Mouse (Mus musculus) bone marrow, adult 2 months (tissue): ENCODE results near the gene Peak1. TPM values are rescaled to one million over a fixed set of nuclear protein-coding genes. Genes with fewer than 3 reads are reported as not detected.
"Not testable (repeated sequence)": the region's sequence is repeated elsewhere in the genome, so short reads cannot be mapped to it uniquely, and the experiment has no call there.

Source experiments
- H3K27ac ChIP-seq: fragments of 200-500 bp; 2 replicates; pipeline ENCODE4 v1.5.1; 2012; ENCODE audit warnings: low read depth, mild to moderate bottlenecking, control low read depth, inconsistent platforms, low read length; ENCODE audit not compliant: control insufficient read depth, poor library complexity, insufficient read depth
- H3K4me1 ChIP-seq: fragments of 200-500 bp; 2 replicates; pipeline ENCODE4 v1.6.1; 2011; ENCODE audit warnings: low read length; ENCODE audit not compliant: control insufficient read depth, insufficient read depth
- H3K4me3 ChIP-seq: fragments of 200-500 bp; replicated peaks from 2 replicates; pipeline ENCODE3; 2011; ENCODE audit warnings: mild to moderate bottlenecking, low read depth, low read length, control low read depth; ENCODE audit not compliant: control insufficient read depth
- CTCF ChIP-seq: fragments of 200-500 bp; IDR thresholded peaks from 2 replicates; pipeline ENCODE4 v1.5.1; 2011; ENCODE audit warnings: low read length, control low read depth; ENCODE audit not compliant: control insufficient read depth, insufficient read depth
- POLR2A ChIP-seq: fragments of 200-500 bp; IDR thresholded peaks from 2 replicates; pipeline ENCODE4 v1.6.1; 2011; ENCODE audit warnings: low read depth, mild to moderate bottlenecking, control low read depth, low read length, borderline replicate concordance; ENCODE audit not compliant: control insufficient read depth
- WGBS: fragments of 180-500 bp; shearing (Covaris S2); methylation state at CpG from one replicate; pipeline ENCODE4 v1.1.7; 2018; 5-methylcytosine and 5-hydroxymethylcytosine counted together
- polyA plus RNA-seq: library from polyadenylated mRNA; stranded (reverse); fragments of >200 nt; gene quantifications from 2 replicates; pipeline ENCODE4 v1.2.4, GENCODE M21; 2011; ENCODE audit warnings: low replicate concordance; ENCODE audit not compliant: missing spikeins, insufficient read depth, insufficient read length

Gene Peak1
- polyA plus RNA-seq, 1 experiment = 7.4 TPM

DNA sequence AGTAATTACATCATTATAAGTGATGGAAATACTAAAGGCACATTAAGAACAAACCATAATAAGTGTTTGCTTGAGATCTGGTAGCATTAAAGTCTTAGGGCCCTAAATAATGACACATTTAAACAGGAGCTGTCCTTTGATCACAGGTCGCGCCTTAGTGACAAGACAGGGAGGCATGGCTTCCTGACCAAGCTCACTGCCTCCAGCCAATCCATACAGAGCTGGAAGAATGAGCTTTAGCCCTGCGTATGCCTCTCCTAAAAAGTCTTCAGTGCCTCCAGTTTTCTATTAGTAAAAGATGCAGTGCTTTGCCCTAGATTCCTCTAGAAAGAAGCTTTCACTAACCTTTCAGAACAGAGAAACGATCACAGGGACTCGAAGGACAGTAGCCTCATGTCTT is 182.6 kb downstream of the Peak1 start:
- WGBS = 84% methylated on average over 5 of the region's 5 CpGs
- TF ChIP-seq CTCF (no peak), POLR2A (no peak)
- H3K27ac ChIP-seq = no peak overlapping the region
- no peak overlapping the region for H3K4me3 ChIP-seq
- no peaks in the 10 kb centered on the region for H3K4me1 ChIP-seq

- Histone ChIP-seq H3K4me1 (no peaks in the 10 kb centered on the region), H3K4me3 (no peak overlapping the region), H3K27ac (no peak overlapping the region)
- TF ChIP-seq CTCF = no peak
- no peak for TF ChIP-seq POLR2A
- 84% methylated on average over 3 of the region's 3 CpGs for WGBS
These were observed 183.3 kb downstream of the Peak1 start for GRCm38 (mm10) chr9:56234561-56234960.

DNA sequence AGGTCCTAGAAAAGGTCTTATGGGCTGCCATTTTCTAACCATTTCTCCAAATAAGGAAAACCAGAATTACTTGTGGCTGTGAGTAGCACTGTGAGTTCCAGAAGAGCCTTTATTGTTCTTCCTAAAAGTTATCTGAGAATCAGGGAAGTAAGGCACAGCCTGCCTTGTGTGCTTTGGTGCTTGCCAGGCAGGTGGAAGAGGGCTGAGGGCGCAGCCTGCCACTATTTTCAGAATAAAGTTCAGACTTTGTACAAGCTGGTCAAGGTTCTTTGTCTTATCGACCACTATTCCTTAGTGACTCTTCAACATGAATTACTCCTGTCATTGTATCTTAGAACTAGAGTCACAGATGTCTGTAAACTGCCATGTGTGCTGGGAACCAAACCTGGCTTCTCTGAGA is 184.6 kb downstream of the Peak1 start:
- no peak overlapping the region for H3K27ac ChIP-seq
- 78% methylated on average over 2 of the region's 2 CpGs for WGBS
- H3K4me3 ChIP-seq = no peak overlapping the region
- no peaks in the 10 kb centered on the region for H3K4me1 ChIP-seq
- TF ChIP-seq CTCF (no peak), POLR2A (no peak)

GRCm38 (mm10) chr9:56230906-56231305 is 187.0 kb downstream of the Peak1 start:
- TF ChIP-seq CTCF (no peak), POLR2A (no peak)

DNA sequence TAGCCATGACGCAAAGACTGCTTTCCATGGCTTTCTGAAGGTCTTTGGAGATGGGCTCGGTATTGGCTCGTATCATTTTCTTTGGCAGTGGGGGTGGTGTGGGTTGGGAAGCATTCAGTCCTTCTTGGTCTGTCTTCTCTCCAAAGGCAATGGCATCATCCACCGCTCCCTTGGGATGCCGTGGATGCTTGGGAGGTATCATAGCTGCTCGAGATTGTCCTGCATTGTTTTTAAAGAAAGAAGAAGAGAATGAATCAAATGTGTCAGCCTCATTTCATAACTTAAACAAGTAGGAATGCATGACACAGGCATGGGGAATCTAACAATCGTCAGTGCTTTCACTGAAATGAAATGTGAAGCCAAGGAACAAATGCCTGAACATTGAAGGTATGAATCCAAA is 190.2 kb downstream of the Peak1 start:
- TF ChIP-seq POLR2A = no peak
- no peak for TF ChIP-seq CTCF
- Histone ChIP-seq H3K4me3 (no peak overlapping the region), H3K27ac (no peak overlapping the region), H3K4me1 (no peaks in the 10 kb centered on the region)
- WGBS = 78% methylated on average over 7 of the region's 7 CpGs

More at GRCm38 (mm10) chr9:56230906-56231305, 187.0 kb downstream of the Peak1 start:
- no peaks in the 10 kb centered on the region for H3K4me1 ChIP-seq
- H3K4me3 ChIP-seq = no peak overlapping the region
- H3K27ac ChIP-seq = no peak overlapping the region

- not testable (repeated sequence) for H3K27ac ChIP-seq, H3K4me3 ChIP-seq, H3K4me1 ChIP-seq
- WGBS = 64% methylated on average over 44 of the region's 45 CpGs
These were observed 194.3 kb downstream of the Peak1 start for GRCm38 (mm10) chr9:56223429-56224051.

- Histone ChIP-seq H3K27ac (no peak overlapping the region), H3K4me1 (peaks cover 2% of the 10 kb centered on the region; the same call in 1 of the 2 replicates), H3K4me3 (no peak overlapping the region)
- 32% methylated on average over 2 of the region's 2 CpGs for WGBS
- TF ChIP-seq CTCF (no peak), POLR2A (no peak)
These were observed 199.0 kb downstream of the Peak1 start for GRCm38 (mm10) chr9:56218860-56219259.

DNA sequence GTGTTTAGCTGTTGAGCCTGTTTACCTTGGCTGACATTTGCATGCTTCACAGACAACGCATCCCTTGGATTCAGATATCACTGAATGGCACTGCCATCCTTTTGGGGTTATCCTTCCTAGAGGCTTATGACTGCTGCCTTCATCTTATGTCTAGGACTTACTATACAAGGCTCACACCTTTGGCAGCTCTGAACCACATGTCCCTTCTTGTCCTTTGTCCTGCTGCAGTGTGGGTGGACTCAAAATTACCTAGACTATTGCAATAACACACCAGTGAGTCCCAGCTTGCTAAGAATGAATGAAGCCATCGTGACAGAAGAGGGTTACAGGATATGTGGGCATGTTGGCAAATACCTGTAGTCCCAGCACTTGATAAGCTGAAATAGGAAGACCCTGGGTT is 199.8 kb downstream of the Peak1 start:
- H3K27ac ChIP-seq = no peak overlapping the region
- 62% methylated on average over 2 of the region's 2 CpGs for WGBS
- H3K4me3 ChIP-seq = no peak overlapping the region
- no peak for TF ChIP-seq POLR2A
- no peak for TF ChIP-seq CTCF
- peaks cover 2% of the 10 kb centered on the region; the same call in 1 of the 2 replicates for H3K4me1 ChIP-seq

DNA sequence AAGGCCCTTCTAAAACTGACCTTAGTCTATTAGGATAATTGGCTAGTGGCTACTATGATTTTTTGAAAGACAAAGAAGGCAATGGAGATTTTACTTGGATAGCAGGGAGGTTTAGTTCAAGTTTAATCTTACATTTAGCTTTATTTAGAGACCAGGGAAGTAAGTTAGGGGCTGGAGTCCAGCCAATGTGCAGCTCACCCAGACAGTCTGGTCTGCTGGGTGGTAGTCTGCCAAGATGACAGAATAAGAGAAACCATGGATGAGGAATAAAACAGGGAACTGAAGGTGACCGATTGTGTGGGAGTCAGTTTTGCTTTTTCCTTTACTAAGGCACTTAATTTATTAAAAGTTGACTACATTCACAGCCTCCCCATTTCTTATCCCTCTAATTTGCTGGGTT is 200.5 kb downstream of the Peak1 start:
- H3K4me3 ChIP-seq = no peak overlapping the region
- H3K4me1 ChIP-seq = peaks cover 2% of the 10 kb centered on the region; the same call in 1 of the 2 replicates
- 80% methylated on average over 1 of the region's 1 CpGs for WGBS
- no peak overlapping the region for H3K27ac ChIP-seq
- no peak for TF ChIP-seq CTCF
- no peak for TF ChIP-seq POLR2A
